Mouse (Mus musculus): ENCODE results near the gene Susd4.

Susd4 gene

DNA sequence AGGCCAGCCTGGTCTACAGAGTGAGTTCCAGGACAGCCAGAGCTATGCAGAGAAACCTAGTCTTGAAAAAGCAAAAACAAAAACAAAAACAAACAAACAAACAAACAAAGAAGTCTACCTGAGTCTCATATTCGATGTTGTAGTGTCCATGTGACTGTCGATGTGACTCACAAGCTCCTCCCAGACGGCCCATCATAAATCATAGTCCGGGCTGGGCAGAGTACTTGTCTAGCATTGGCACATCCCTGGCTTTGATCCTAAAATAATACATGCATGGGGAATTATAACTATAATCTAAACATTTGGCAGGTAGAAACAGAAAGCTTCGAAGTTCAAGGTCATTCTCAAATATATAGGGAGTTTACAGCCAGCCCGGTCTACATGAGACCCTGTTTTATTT lies 162.8 kb downstream of the Susd4 start:
- no peak for DNase-seq

DNA sequence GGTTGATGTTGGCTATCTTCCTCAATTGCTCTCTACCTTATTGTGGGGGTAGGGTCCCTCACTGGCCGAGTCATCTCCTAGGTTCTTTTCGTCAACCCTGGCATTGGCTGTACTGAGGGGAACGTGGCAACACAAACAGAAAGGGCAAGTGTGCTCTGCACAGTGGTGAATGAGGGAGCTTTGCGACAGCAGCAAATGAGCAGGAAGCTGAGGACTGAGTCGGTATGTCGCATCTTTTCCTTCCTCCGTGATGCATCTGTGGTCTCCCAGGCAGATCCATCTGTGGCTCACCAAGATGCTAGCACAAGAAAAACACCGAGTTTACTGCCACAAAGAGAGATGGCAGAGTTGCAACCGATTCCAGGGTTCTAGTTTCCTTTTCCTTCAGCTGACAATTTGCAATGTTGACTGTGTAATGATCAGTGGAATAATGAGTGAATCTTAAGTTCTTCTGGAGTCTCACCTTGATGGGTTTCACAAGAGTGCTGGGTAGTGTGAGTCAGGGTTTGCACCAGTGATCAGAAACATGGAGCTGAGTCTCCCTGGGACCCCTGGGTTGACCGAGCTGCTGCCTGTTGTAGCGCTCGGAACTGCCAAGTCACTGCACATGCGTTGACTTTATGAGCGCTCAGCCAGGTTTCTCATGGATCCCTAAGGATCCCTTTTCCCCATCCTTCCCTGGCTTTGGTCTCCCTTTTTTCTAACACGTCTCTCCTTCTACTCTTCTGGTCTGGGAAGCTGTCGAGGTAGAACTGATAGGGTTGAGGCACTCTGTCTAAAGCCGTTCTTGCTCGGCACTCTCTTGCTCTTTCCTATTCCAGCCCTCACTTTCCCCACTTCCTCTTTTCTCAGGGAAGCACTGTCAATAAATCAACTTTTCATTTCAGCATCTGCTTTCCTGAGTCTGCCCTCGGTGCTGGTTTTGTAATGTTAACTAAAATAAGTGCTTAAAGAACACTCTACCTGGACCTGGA lies 164.5 kb downstream of the Susd4 start:
- DNase-seq, result no peak

DNA sequence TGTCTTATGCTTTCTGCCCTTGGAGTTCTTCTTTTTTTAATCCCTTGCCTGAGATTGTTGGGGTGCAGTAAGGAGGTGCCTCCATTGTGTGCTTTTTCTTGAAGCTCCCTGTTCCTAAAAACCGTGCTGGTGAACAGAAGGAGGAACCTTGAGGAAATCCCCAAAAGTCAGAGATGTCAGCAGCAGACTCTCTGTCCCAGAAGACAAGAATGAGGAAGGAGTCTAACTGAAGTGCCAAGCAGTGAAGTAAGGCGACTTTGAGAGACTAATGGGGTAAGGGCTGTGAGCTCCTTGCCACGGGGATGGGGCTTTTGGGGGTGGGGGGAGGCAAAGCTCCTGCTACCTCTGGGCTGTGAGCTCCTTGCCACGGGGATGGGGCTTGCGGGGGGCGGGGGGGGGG lies 171.8 kb downstream of the Susd4 start:
- DNase-seq, result no peak

DNA sequence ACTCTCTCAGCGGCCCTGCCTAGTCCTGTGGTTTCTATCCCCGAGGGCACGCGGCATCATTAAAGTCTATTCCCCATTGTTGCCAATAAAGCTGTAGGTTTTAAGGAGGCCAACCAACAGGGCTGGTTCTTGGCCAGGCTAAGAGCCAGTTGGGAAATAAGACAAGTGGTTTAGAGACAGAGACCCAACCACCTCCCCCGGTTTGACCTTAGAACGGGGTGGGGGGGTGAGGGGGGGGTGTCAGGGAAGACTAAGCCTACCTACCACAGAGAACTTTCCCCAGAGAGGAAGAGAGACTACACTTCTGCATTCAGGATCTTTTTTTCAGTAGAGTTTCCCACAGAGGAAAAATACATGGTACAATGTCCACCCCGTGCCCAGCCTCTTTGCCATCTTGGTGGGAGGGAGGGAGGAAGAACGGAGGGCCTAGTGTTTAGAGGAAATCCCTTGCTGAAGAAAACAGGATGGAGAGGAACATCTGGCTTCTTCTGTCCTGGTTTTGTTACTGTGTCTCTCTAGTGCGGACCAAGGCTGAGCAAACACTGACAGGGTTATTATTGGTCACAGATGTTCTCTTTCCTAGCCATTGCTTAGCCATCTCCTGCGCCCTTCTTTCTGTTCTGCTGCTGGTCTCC lies 173.9 kb downstream of the Susd4 start:
- DNase-seq, result no peak

DNA sequence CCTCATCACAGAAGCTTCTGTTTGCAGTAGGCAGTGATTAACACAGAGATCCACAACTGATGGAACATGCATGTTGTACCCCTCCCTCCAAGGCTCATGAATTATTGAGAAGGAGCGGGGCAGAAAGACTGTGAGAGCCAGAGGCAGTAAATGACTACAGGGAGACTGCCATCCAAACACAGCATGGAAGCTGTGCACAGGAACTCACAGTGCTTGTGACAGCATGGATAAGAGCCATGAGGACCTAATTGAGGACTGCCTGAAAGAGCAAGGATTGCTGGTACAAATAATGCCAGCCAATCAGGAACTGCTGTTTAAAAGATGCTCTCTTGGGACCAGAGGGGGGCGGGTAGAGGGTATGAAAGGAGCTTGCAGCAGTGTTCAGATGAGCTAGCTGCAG lies 178.3 kb downstream of the Susd4 start:
- no peak for DNase-seq

DNA sequence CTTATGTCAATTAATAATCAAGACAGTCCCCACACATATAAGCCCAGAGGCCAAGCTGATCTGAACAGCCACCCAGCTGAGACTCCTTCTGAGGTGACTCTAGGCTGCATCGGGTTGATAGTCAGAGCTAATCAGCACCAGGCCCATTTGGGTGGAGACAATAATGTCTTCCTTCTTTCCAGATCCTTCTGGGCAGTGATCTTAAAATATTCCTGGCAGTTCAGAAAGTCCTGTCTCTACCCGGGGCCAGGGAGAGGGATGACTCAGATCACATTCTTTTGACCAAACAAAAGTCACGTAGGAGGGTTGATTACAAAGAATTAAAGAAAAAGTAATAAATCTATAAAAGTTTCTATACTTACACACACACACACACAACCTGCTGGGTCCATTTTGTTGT lies 180.3 kb downstream of the Susd4 start:
- DNase-seq, result no peak

DNA sequence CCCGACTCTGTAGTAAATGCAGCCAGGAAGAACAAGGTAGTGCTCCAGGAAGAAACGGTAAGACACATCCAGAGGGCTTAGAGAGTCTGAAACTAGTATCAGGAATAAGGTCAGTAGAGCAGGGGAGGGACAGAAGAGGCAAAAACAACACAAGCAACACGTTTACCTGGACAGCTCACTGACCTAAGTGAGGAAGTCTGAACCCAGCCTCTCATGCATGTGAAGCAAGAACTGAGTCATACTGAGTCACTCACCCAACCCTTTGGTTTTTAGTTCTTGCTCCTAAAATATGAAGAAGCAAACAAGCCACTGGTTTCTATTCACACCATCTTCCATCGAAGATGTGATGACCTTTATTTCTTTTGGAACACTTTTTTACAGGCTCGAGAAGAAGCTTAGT lies 181.0 kb downstream of the Susd4 start:
- no peak for DNase-seq

DNA sequence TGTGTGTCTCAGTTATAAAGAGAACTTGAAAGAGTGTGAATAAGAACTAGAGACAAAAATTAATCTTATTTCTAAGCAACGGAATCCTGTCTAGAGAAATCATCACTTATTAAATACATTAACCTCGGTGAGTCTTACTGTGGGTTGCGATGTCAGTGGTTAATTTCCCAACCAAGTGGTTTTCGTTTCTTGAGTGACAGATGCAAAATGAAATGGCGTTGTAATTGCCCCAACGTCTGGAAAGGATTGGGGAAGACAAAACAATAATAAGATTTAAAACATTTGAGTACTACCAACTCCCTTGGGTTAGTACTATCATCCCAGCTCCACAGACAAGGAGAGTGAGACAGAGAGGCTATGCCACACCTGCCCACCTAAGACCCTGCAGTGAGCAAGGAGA lies 181.9 kb downstream of the Susd4 start:
- no peak for DNase-seq

Measured in lung, postnatal 10 days (tissue).